Mouse (Mus musculus) lung, postnatal 0 days (tissue): Measurements from ENCODE around the gene Amdhd1. TPM values are rescaled to one million over a fixed set of nuclear protein-coding genes. Genes with fewer than 3 reads are reported as not detected.

ENCODE experiments used
- ATAC-seq: fragments of 200-750 bp; cut with Nextera tagmentation; 2 replicates; pipeline ENCODE4 v1.8.0; 2017; ENCODE audit warnings: moderate library complexity
- DNase-seq: peaks from one replicate; pipeline ENCODE4 v3.0.0-alpha.2; 2016; ENCODE audit warnings: low spot score
- H3K27ac ChIP-seq: fragments of 300-500 bp; sonication (generic); 2 replicates; pipeline ENCODE4 v1.5.1; 2014; ENCODE audit warnings: antibody characterized with exemption, mild to moderate bottlenecking, low read length, mixed read lengths
- H3K27me3 ChIP-seq: fragments of 300-500 bp; sonication (generic); replicated peaks from 2 replicates; pipeline ENCODE4 v1.6.1; 2014; ENCODE audit warnings: low read length, mixed read lengths; ENCODE audit not compliant: insufficient read depth
- H3K36me3 ChIP-seq: fragments of 300-500 bp; sonication (generic); 2 replicates; pipeline ENCODE4 v1.6.1; 2014; ENCODE audit warnings: low read length, mixed read lengths; ENCODE audit not compliant: insufficient read depth
- H3K4me1 ChIP-seq: fragments of 300-500 bp; sonication (generic); 2 replicates; pipeline ENCODE4 v1.6.1; 2014; ENCODE audit warnings: antibody characterized with exemption, low read depth, low read length, mixed read lengths; ENCODE audit not compliant: insufficient read depth
- H3K4me2 ChIP-seq: fragments of 300-500 bp; sonication (generic); replicated peaks from 2 replicates; pipeline ENCODE4 v1.6.1; 2014; ENCODE audit warnings: low read depth, mild to moderate bottlenecking, low read length, moderate library complexity, mixed read lengths
- H3K4me3 ChIP-seq: fragments of 300-500 bp; sonication (generic); 2 replicates; pipeline ENCODE4 v1.5.1; 2014; ENCODE audit warnings: low read depth, low read length
- H3K9ac ChIP-seq: fragments of 300-500 bp; sonication (generic); replicated peaks from 2 replicates; pipeline ENCODE4 v1.6.1; 2014; ENCODE audit warnings: low read depth, mild to moderate bottlenecking
- H3K9me3 ChIP-seq: fragments of 300-500 bp; sonication (generic); 2 replicates; pipeline ENCODE4 v1.6.1; 2016; ENCODE audit warnings: low read length, mixed read lengths
- CTCF ChIP-seq: IDR thresholded peaks from 2 replicates; pipeline ENCODE4 v1.5.1; 2016; ENCODE audit warnings: antibody characterized with exemption, mild to moderate bottlenecking
- EP300 ChIP-seq: IDR thresholded peaks from 2 replicates; pipeline ENCODE4 v1.6.1; 2016; ENCODE audit warnings: antibody characterized with exemption, mild to moderate bottlenecking, control low read depth
- WGBS: fragments of 180-500 bp; shearing (Covaris S2); extraction: QIAGEN DNeasy Blood & Tissue Kit; methylation state at CpG from one replicate; pipeline ENCODE4 v1.1.7; 2014; 5-methylcytosine and 5-hydroxymethylcytosine counted together
- polyA plus RNA-seq: library from polyadenylated mRNA; unstranded; fragments of >200 nt; fragmentation: Nextera tagmentation; extraction: Ambion mirVana; gene quantifications from 2 replicates; pipeline ENCODE4 v1.2.1, GENCODE M21; 2015

Amdhd1 gene
- polyA plus RNA-seq, 1 experiment from 2014 or later = 0.24 TPM

DNA sequence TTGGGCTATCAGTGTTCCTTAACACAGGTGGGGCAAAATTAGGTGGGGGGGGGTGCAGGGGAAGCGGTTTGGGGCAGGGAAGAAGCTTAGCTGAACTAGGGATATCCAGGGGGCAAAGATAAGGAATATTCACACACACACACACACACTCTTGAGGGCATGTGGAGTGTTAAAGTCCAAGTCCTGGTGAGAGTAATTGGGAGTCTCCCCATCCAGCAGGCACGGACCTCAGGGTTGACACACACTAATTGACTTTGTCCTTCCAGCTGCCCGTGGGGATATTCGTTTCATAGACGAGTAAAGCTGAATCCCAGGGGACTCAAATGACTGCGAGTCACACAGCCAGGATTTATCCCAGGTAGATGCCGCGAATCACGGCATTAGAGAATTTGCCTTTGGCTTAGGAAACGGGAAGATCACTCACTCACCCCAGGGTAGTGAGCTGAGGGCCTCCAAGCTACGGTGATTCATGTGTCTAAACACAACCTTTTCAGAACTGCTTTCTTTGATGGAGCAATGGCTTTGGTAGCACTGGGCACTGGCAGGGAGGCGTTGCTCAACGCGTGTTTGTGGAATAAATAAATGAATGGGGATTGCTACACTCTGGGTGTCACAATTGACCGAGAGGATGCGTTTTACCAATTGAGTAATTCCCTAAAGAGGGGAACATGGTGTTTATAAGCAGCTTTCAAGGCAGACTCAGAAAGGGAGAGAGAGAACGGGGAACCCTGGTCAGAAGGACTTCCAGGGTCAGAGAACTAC lies 51.6 kb downstream of the Amdhd1 start, which contains the start of gene Hal:
Hal (plus strand) TSS at position 703 of the 762 bp plus-strand sequence.
- DNase-seq = peak; percentile 64
- Histone ChIP-seq H3K4me2 (no peak within 1 kb of the TSS), H3K27ac (no peak within 1 kb of the TSS), H3K27me3 (no peaks in the 10 kb centered on the region), H3K9me3 (no peaks in the 10 kb centered on the region), H3K4me1 (no peaks in the 10 kb centered on the region), H3K36me3 (0 out of 2 replicates have a peak, but pooled peaks cover 10% of the 10 kb centered on the region), H3K4me3 (no peak within 1 kb of the TSS), H3K9ac (no peak within 1 kb of the TSS)
- ATAC-seq = peak; percentile 43
- WGBS = 57% methylated on average over 17 of the region's 17 CpGs
- no peak for TF ChIP-seq EP300
- no peak for TF ChIP-seq CTCF

GRCm38 (mm10) chr10:93486622-93487021 lies 53.2 kb downstream of the Amdhd1 start:
- no peaks in the 10 kb centered on the region for H3K9me3 ChIP-seq

DNA sequence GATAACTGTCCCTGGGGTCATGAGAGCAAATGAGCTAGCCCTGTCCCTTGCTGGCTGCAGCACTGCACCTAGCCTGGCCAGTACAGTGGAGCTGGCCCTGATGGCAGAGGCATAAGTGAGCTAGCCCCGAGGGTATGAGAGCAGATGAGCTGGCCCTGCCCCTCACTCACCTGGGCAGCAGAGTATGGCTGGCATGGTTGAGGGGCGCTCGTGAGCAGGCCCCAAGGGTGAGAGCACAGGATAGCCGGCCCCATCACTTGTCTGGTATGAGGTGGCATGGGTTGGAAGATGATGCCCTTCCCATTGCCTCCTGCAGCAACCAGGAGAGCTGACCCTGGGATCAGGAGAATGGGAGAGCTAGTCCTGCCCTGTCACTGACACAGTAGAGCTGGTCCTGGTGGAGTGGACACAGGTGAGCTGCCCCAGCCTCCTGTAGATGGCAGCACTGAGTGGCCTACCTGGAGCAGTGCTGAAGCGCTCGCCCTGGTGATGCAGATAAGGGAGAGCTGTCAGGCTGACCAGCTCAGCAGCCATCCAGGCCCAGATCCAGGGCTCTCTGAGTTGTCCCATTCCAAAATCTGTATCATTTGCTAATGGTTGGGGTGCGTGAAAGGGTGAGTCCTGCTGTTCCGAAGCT lies 54.7 kb downstream of the Amdhd1 start:
- DNase-seq (peak; percentile 36), ATAC-seq (peak; percentile 65)
- Histone ChIP-seq H3K9me3 (no peaks in the 10 kb centered on the region), H3K4me2 (no peak overlapping the region), H3K36me3 (peaks cover 31% of the 10 kb centered on the region), H3K27me3 (no peaks in the 10 kb centered on the region), H3K9ac (no peak overlapping the region), H3K4me3 (no peak overlapping the region), H3K4me1 (no peaks in the 10 kb centered on the region), H3K27ac (no peak overlapping the region)
- WGBS = 83% methylated on average over 8 of the region's 8 CpGs
- TF ChIP-seq CTCF (peak; percentile 73), EP300 (no peak)

More at GRCm38 (mm10) chr10:93486622-93487021, 53.2 kb downstream of the Amdhd1 start:
- Histone ChIP-seq H3K9ac (no peak overlapping the region), H3K27me3 (no peaks in the 10 kb centered on the region), H3K27ac (no peak overlapping the region), H3K4me2 (no peak overlapping the region), H3K4me1 (no peaks in the 10 kb centered on the region), H3K36me3 (peaks cover 19% of the 10 kb centered on the region; the same call in 1 of the 2 replicates), H3K4me3 (no peak overlapping the region)
- peak; percentile 73 for DNase-seq
- ATAC-seq = no peak
- TF ChIP-seq EP300 = no peak
- peak; percentile 84 for TF ChIP-seq CTCF
- 22% methylated on average over 4 of the region's 4 CpGs for WGBS

DNA sequence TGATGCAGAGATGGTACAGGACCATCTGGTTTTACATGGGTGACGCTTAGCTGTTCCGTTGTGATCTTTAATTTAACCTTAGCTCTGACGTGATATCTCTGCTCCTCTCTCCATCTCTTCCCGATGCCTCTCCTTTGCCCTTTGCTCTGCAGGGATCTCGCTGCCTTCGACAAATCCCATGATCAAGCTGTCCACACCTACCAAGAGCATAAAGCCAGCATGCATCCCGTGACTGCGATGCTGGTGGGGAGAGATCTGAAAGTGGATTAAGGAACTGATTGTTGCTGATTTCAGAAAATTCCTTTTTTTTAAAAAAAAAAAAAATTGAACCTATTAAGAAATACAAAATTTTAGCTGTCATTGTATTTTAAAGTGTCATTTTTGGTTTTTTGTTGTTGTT lies 55.3 kb downstream of the Amdhd1 start:
- no peak for DNase-seq
- Histone ChIP-seq H3K9ac (no peak overlapping the region), H3K27ac (no peak overlapping the region), H3K4me1 (no peaks in the 10 kb centered on the region), H3K4me2 (no peak overlapping the region), H3K27me3 (no peaks in the 10 kb centered on the region), H3K9me3 (no peaks in the 10 kb centered on the region), H3K36me3 (peaks cover 32% of the 10 kb centered on the region), H3K4me3 (no peak overlapping the region)
- TF ChIP-seq CTCF (no peak), EP300 (no peak)
- 84% methylated on average over 8 of the region's 8 CpGs for WGBS
- ATAC-seq = no peak

Other genes starting within 250 kb of the Amdhd1 start
- gene Elk3, start 228.9 kb downstream of the Amdhd1 start, polyA plus RNA-seq = 56.0 and 61.5 TPM in 2 replicates
- gene Lta4h, start 86.6 kb downstream of the Amdhd1 start, polyA plus RNA-seq = 88.6 and 95.6 TPM in 2 replicates
- 0.27 TPM in 1 of 2 replicates, not detected in the other for gene Hal, start 51.3 kb downstream of the Amdhd1 start, polyA plus RNA-seq
- 0.13 and 0.15 TPM in 2 replicates for gene Ccdc38, start 599 bp upstream of the Amdhd1 start, polyA plus RNA-seq
- gene Snrpf, start 49.7 kb upstream of the Amdhd1 start, polyA plus RNA-seq = 46.1 and 58.7 TPM in 2 replicates
- gene Ntn4, start 100.6 kb upstream of the Amdhd1 start, polyA plus RNA-seq = 1.3 and 1.4 TPM in 2 replicates